Mouse (Mus musculus) midbrain, postnatal 0 days (tissue): ENCODE measurements around the gene Myl6. TPM values are rescaled to one million over a fixed set of nuclear protein-coding genes. Genes with fewer than 3 reads are reported as not detected.
A peak's percentile ranks its signal among the peaks of the same experiment; 100 is the strongest.

Experiments used
- ATAC-seq: fragments of 200-750 bp; cut with Nextera tagmentation; 2 replicates; pipeline ENCODE4 v1.8.0; 2017; ENCODE audit warnings: moderate number of reproducible peaks, mild to moderate bottlenecking, moderate TSS enrichment, moderate library complexity; ENCODE audit not compliant: low FRiP score
- DNase-seq: peaks from one replicate; pipeline ENCODE4 v3.0.0-alpha.2; 2015; ENCODE audit warnings: low spot score
- H3K27ac ChIP-seq: fragments of 300-500 bp; sonication (generic); 2 replicates; pipeline ENCODE4 v1.5.1; 2014; ENCODE audit warnings: low read depth, mild to moderate bottlenecking, low read length, mixed read lengths
- H3K27me3 ChIP-seq: fragments of 300-500 bp; sonication (generic); 2 replicates; pipeline ENCODE4 v1.6.1; 2014; ENCODE audit warnings: low read length, control low read depth, mixed read lengths; ENCODE audit not compliant: insufficient read depth
- H3K36me3 ChIP-seq: fragments of 300-500 bp; sonication (generic); 2 replicates; pipeline ENCODE4 v1.6.1; 2014; ENCODE audit warnings: low read length, control low read depth, mixed read lengths; ENCODE audit not compliant: insufficient read depth
- H3K4me1 ChIP-seq: fragments of 300-500 bp; sonication (generic); 2 replicates; pipeline ENCODE4 v1.6.1; 2014; ENCODE audit warnings: mild to moderate bottlenecking, control low read depth, antibody characterized with exemption, low read length, mixed read lengths; ENCODE audit not compliant: insufficient read depth
- H3K4me2 ChIP-seq: fragments of 300-500 bp; sonication (generic); 2 replicates; pipeline ENCODE4 v1.6.1; 2014; ENCODE audit warnings: low read depth, mild to moderate bottlenecking, low read length, mixed read lengths; ENCODE audit not compliant: poor library complexity, severe bottlenecking
- H3K4me3 ChIP-seq: fragments of 300-500 bp; sonication (generic); 2 replicates; pipeline ENCODE4 v1.5.1; 2014; ENCODE audit warnings: low read depth, mild to moderate bottlenecking, low read length, moderate library complexity
- H3K9ac ChIP-seq: fragments of 300-500 bp; sonication (generic); replicated peaks from 2 replicates; pipeline ENCODE4 v1.6.1; 2014; ENCODE audit warnings: mild to moderate bottlenecking, low read length, moderate library complexity, mixed read lengths; ENCODE audit not compliant: poor library complexity, severe bottlenecking
- H3K9me3 ChIP-seq: fragments of 300-500 bp; sonication (generic); 2 replicates; pipeline ENCODE4 v1.6.1; 2016; ENCODE audit warnings: low read length, control low read depth
- CTCF ChIP-seq: IDR thresholded peaks from 2 replicates; pipeline ENCODE4 v1.5.1; 2016; ENCODE audit warnings: antibody characterized with exemption, mild to moderate bottlenecking
- WGBS: fragments of 180-500 bp; shearing (Covaris S2); extraction: QIAGEN DNeasy Blood & Tissue Kit; methylation state at CpG from one replicate; pipeline ENCODE4 v1.1.7; 2014; 5-methylcytosine and 5-hydroxymethylcytosine counted together
- polyA plus RNA-seq: library from polyadenylated mRNA; unstranded; fragments of >200 nt; fragmentation: Nextera tagmentation; extraction: Ambion mirVana; gene quantifications from 2 replicates; pipeline ENCODE4 v1.2.1, GENCODE M21; 2015
- total RNA-seq: library from RNA; depleted of rRNA; stranded (reverse); fragments of >200 nt; gene quantifications from 2 replicates; pipeline ENCODE4 v1.2.3, GENCODE M21; 2014

The Myl6 gene
- total and polyA plus RNA-seq, 2 experiments from 2014 or later: 648 to 946 TPM

DNA sequence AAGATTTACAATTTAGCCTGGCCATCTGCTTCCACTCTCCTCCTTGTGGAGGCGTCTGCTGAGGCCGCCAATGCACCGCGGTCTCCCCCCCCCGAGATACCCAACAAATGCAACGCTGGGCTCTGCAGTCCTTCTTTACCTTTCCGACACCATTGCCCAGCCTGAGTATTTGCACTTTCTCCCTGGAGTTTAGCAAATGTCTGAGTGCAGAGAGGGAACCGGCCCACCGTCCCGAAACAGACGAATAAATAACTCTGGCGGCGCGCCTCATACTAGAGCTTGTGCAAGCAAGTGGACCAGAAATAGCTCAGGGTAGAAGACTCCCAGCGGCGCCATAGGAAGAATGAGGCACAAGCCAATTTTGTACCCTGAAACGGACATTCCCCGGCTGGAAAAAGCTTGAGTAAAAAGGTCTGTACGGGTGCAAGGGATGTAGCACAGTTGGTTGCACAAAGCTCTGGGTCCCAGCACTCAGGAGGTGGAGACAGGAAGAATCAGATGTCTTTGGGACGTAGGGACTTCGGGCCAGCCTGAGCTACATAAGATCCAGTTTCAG is 5.2 kb upstream of the Myl6 start:
- WGBS: 2% methylated on average over 21 of the region's 21 CpGs
- peak overlapping the region; percentile 66 for H3K4me3 ChIP-seq
- peaks cover 4% of the 10 kb centered on the region; the same call in 1 of the 2 replicates for H3K36me3 ChIP-seq
- TF ChIP-seq CTCF: peak; percentile 9; the same call in 1 of the 2 replicates
- H3K27ac ChIP-seq: peak overlapping the region; percentile 78
- H3K9ac ChIP-seq: peak overlapping the region; percentile 34
- no peaks in the 10 kb centered on the region for H3K27me3 ChIP-seq
- H3K4me1 ChIP-seq: peaks cover 15% of the 10 kb centered on the region; the same call in 1 of the 2 replicates
- ATAC-seq (no peak), DNase-seq (peak; percentile 42)
- H3K9me3 ChIP-seq: no peaks in the 10 kb centered on the region
- peak overlapping the region; percentile 82 for H3K4me2 ChIP-seq

- H3K4me1 ChIP-seq: peaks cover 15% of the 10 kb centered on the region; the same call in 1 of the 2 replicates
- peak within 1 kb of the TSS; percentile 78 for H3K27ac ChIP-seq
- H3K4me2 ChIP-seq: peak within 1 kb of the TSS; percentile 82
- no peaks in the 10 kb centered on the region for H3K9me3 ChIP-seq
- DNase-seq (peak; percentile 97), ATAC-seq (peak; percentile 76)
- no peak for TF ChIP-seq CTCF
- whole genome bisulfite sequencing: under 1% methylated on average over 24 of the region's 27 CpGs
- peak within 1 kb of the TSS; percentile 66 for H3K4me3 ChIP-seq
- H3K27me3 ChIP-seq: no peaks in the 10 kb centered on the region
- H3K9ac ChIP-seq: peak within 1 kb of the TSS; percentile 34
- peaks cover 4% of the 10 kb centered on the region; the same call in 1 of the 2 replicates for H3K36me3 ChIP-seq
Measured at GRCm38 (mm10) chr10:128498590-128498989, 4.6 kb upstream of the Myl6 start, which contains the start of gene Myl6b. Gene Myl6b (minus strand): TSS chr10:128498685.

DNA sequence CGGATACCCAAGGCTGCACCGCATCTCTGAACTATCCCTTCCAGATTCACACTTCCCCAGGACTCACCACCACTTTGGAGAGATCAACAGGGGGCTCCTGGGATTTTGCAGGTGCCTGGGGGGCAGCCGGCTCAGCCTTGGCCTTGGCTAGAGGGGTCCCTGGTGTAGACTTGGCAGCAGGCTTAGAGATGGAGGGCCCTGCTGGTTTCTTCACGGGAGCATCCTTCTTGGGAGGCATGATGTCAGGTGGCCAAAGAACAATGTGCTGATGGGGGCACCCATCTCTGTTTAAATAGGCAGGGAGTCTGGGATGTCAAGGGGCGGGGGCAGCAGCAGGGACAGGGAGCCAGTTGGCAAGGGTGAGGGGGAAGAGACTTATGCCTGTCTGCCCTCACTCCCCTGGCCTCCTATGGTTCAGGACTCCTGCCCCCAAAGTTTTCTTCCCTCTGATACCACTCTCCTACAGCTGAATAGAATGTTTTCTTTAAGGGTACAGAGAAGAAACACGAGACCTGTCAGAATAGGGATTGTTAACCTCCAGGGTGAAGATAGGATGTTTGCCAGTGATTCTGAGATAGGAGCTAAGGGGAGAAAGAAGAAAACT is 3.3 kb upstream of the Myl6 start:
- Histone ChIP-seq H3K27ac (no peak overlapping the region), H3K4me3 (no peak overlapping the region), H3K9me3 (no peaks in the 10 kb centered on the region), H3K36me3 (no peaks in the 10 kb centered on the region), H3K27me3 (no peaks in the 10 kb centered on the region), H3K4me2 (peak overlapping the region; percentile 82; the same call in 1 of the 2 replicates), H3K4me1 (peaks cover 15% of the 10 kb centered on the region; the same call in 1 of the 2 replicates), H3K9ac (peak overlapping the region; percentile 20; the same call in 1 of the 2 replicates)
- DNase-seq (no peak), ATAC-seq (no peak)
- TF ChIP-seq CTCF: no peak
- WGBS: 42% methylated on average over 6 of the region's 6 CpGs

DNA sequence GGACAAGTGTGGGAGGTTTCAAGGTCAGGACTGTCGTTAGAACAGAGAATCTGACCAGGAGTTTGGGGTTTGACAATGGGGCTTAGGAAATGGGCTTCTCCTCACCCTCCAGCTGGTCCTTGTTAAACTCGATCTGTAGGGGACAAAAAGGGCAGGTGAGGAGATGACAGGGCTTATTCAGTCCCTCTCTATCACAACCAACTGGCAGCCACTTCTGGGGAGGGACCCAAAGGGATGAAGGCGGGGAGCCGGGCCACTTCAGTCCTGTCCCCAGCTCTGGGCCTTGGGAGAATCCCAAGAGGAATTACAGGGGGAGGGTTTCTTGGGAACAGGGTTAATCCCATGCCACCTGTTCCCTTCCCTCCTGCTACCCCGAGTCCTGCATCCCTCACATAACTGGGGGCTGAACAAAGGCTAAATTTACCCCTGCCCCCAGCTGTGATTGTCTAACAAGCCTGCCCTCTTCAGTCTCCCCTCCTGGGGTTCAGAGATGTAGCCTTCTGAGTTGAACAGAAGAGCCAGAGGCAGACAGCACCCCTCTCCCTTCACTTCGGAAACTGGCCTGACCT is 2.6 kb upstream of the Myl6 start:
- H3K9me3 ChIP-seq: no peaks in the 10 kb centered on the region
- ATAC-seq (no peak), DNase-seq (no peak)
- H3K36me3 ChIP-seq: no peaks in the 10 kb centered on the region; the same call in 1 of the 2 replicates
- TF ChIP-seq CTCF: no peak
- 30% methylated on average over 6 of the region's 6 CpGs for WGBS
- no peak overlapping the region for H3K4me3 ChIP-seq
- H3K9ac ChIP-seq: peak overlapping the region; percentile 20; the same call in 1 of the 2 replicates
- no peak overlapping the region for H3K4me2 ChIP-seq
- H3K27me3 ChIP-seq: no peaks in the 10 kb centered on the region
- H3K27ac ChIP-seq: no peak overlapping the region
- H3K4me1 ChIP-seq: peaks cover 20% of the 10 kb centered on the region; the same call in 1 of the 2 replicates

- DNase-seq: no peak
- Histone ChIP-seq H3K4me2 (no peak overlapping the region), H3K9me3 (no peaks in the 10 kb centered on the region), H3K4me1 (peaks cover 25% of the 10 kb centered on the region; the same call in 1 of the 2 replicates), H3K9ac (no peak overlapping the region), H3K27ac (no peak overlapping the region), H3K36me3 (peaks cover 3% of the 10 kb centered on the region; the same call in 1 of the 2 replicates), H3K27me3 (no peaks in the 10 kb centered on the region), H3K4me3 (no peak overlapping the region)
- TF ChIP-seq CTCF: no peak
- whole genome bisulfite sequencing: 81% methylated on average over 4 of the region's 4 CpGs
- no peak for ATAC-seq
Measured at GRCm38 (mm10) chr10:128495903-128496302, 2.0 kb upstream of the Myl6 start.
